Mouse (Mus musculus): ENCODE data around the gene Commd9. TPM values are rescaled to one million over a fixed set of nuclear protein-coding genes. Genes with fewer than 3 reads are reported as not detected.

Gene Commd9
- 20.6 to 24.9 TPM (median 21.9 TPM) in 4 replicates for total RNA-seq (2023)

DNA sequence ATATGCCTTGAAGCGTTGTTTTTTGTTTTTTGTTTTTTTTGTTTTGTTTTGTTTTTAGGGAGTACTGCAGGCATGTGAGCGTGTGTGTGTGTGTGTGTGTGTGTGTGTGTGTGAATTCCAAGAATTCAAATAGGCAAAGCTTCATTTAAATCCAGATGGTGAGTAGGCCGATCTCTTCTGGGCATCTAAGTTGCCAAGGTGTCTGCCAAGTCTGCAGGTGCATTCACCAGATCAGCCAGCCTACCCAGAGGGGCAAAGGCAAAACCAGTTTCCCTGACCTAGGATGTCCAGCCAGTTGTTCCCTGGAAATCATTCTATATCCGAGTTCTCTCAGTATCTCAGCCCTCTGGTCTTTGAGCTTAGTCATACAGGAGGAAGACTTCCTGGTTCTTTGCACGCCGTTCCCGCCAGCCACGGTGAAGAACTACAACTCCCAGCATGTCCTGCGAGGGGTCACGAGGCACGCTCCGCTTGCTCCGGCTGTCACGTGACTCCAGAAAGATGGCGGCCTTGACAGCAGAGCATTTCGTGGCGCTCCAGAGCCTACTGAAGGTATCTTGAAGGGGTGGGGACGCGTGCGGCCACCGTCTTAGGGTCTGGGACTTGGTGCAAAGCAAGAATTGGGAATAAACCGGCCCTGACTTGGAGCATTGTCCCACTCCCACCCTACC lies at the start of gene Commd9:
Gene Commd9, plus strand, starts transcription at position 480 of the 671 bp plus-strand sequence.

DNA sequence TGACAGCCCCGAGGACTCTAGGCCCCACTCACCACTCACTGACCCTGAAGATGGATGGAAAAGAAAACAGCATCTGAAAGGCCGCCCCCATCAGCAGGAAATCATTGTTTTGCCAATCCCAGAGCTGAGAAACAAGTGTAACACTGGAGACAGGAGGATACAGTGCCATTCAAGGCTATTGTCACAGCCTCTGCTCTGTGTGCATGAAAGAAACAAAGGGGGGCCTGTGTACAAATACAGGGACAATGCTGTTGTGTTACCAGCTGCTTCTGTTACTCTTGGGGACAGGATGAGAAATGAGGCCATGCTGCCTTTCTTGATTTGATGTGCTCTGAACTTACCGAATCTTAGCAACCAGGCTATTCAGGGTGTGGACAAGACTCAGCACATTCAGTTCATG lies 3.0 kb upstream of the Commd9 start, which contains the start of gene Prr5l:
Gene Prr5l, minus strand, starts transcription at position 30 of the 400 bp plus-strand sequence.

Other genes starting within 250 kb of the Commd9 start
- 0.15 to 0.72 TPM (median 0.35 TPM) in 4 replicates for gene Rag1, start 236.7 kb upstream of the Commd9 start, total RNA-seq (2023)
- 0.38 to 1.7 TPM (median 1.4 TPM) in 3 of 4 replicates, not detected in the other for gene B230118H07Rik, start 236.7 kb upstream of the Commd9 start, total RNA-seq (2023)
- 50.8 to 57.3 TPM (median 54.2 TPM) in 4 replicates for gene Traf6, start 207.8 kb upstream of the Commd9 start, total RNA-seq (2023)
- 0.29 to 0.97 TPM (median 0.61 TPM) in 3 of 4 replicates, not detected in the other for gene Prr5l, start 3.2 kb upstream of the Commd9 start, total RNA-seq (2023)